Mouse (Mus musculus) ovary, postnatal 14 days (tissue): ENCODE results near the gene Trp73.
A peak's percentile ranks its signal among the peaks of the same experiment; 100 is the strongest.

ENCODE experiments used
- DNase-seq: peaks from one replicate; pipeline ENCODE4 v3.0.0; 2022; ENCODE audit warnings: low spot score

Gene Trp73

DNA sequence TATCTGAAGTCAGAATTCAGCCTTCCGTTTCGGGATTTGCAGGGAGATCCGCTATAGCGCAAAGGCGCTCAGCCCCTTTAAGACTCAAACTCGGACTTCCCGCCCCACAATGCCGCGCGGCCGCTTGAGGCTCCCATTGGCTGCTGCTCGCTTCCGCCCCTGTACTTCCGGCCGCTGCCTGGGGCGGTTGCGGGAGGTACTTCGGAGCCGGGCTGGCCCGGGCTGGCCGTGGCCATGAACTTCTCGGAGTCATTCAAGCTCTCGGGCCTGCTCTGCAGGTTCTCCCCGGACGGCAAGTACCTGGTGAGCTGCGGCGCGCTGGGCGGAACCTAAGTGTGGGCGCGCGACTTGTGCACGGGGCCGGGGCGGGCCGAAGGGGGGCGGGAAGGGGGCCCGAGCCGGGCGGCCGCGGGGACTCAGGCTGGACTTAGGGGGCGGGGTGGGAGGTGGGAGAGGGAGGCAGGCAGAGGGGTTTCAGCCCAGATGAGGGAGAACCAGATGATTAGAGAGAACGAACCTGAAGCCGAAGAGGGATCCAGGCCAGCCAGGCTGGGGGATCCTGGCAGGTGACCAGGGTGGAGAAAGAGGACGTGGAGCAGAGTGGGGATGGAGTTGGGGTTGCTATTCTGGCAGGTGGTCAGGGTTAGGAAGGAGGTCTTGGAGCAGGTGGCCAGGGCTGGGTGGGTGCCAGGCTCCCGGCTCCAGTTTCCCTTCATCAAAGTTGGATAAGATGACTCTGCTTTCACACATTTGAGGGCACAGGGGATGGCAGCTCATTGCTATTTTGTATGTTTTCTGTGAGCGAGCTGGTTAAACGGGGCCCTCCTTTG, 2.4 kb upstream of the Trp73 start, which contains the start of gene Wrap73:
TSS of gene Wrap73 (plus strand) at position 162 of the 830 bp plus-strand sequence.
- DNase-seq = peak; percentile 78

GRCm38 (mm10) chr4:154141009-154141867, 1.2 kb upstream of the Trp73 start:
- no peak for DNase-seq

DNA sequence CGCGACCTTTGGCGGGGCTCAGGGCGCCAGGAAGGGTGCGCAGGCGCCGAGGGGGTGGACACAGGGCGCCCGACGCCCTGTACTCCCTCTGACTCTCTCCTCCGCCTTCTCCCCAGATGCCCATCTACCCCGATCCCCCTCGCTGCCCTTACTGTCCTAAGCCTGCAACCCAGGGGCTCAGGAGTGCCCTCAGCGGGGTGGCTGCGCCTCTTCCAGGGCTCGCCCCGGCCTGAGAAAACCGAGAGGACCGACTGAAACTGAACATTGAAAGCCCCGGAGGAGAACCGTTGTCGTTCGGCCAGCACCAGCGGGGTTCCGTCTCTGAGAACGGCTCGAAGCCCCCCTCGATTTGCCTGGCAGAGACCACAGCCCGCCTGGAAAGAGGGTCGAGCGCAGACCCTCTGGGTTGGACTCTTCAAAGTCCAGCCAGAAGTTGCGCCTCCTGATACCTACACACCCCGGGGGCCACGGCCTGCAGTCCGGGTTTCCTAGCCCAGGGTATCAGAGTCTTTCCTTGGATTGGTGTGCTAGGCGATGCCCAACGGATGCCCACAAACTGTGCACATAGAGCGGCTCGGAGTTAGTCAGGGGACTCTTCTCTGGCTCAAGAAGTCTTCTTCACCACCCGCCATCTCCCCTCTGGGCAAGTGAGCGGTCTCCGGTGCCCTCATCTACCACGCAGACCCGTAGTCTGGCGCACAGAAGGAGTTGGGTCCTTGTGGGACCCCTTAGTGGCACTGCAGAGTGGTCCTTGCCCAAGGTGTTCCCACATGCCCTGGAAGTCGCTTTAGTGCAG, 403 bp upstream of the Trp73 start:
- DNase-seq = no peak

- no peak for DNase-seq
Observed at GRCm38 (mm10) chr4:154139671-154140181, 282 bp downstream of the Trp73 start.

- DNase-seq = no peak
Observed at GRCm38 (mm10) chr4:154137139-154137538, 2.9 kb downstream of the Trp73 start.

GRCm38 (mm10) chr4:154134803-154135202, 5.2 kb downstream of the Trp73 start:
- DNase-seq = no peak

- no peak for DNase-seq
Observed at GRCm38 (mm10) chr4:154131894-154132293, 8.1 kb downstream of the Trp73 start.

GRCm38 (mm10) chr4:154129950-154130349, 10.1 kb downstream of the Trp73 start:
- no peak for DNase-seq

GRCm38 (mm10) chr4:154127273-154127672, 12.7 kb downstream of the Trp73 start:
- DNase-seq = no peak

DNA sequence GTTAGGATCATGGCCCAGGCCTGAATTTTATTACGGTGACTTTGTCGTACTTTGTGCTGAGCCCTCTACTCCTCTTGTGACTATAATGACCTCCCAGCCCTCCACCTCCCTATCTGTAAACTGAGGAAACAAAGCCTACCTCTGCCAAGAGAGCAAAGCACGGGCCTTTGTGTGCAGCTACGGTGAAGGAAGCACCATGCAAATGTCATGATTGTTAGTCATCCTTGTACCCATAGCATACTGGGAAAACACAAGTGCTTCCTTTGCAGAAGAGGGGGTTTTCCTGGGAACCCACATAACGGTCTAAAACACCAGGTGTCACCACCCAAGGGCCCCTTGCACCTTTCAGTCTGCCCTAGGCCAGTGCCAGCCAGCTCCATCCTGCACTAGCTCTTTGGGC, 14.8 kb downstream of the Trp73 start:
- DNase-seq = no peak

- no peak for DNase-seq
Observed at GRCm38 (mm10) chr4:154123553-154123952, 16.5 kb downstream of the Trp73 start.

GRCm38 (mm10) chr4:154122374-154122773, 17.6 kb downstream of the Trp73 start:
- DNase-seq = no peak

DNA sequence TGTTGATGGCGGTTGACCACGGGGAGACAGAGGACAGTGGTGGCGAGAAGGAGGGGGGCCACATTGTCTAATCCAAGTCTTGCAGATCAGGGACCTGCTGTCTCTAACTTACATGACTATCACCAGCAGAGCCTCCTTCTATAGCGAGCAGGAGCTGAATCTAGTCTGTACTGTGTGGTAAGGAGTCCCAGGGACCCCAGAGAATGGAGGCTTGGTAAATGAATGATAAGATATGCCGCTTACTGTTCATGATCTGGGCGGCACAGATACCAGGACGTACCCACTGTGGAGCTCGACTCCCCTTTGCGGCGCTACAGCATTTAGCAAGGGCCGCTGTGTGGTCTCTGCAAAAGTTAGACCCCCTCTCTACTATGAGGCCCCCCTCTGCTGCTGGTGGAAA, 18.2 kb downstream of the Trp73 start:
- no peak for DNase-seq

GRCm38 (mm10) chr4:154119208-154119607, 20.8 kb downstream of the Trp73 start:
- no peak for DNase-seq

DNA sequence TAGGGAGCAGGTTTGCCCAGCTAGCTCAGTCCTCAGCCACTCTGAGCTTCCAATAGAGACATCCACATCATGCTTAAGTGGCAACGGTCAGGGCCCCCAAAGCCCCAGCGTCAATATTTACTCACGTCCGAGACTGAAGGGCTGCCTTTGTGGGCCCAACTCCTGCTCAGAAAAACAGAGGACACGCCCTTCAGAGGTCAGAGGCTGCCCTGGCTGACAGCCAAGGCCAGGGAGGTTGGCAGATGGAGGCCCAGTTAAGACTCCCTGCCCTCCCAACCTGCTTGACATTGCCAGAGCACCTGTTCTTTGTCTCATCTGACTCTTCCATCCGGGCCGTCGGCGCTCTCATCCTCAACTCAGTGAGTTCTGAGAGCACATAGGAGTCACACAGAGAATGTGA, 21.2 kb downstream of the Trp73 start:
- DNase-seq = no peak

GRCm38 (mm10) chr4:154116421-154116820, 23.6 kb downstream of the Trp73 start:
- no peak for DNase-seq

DNA sequence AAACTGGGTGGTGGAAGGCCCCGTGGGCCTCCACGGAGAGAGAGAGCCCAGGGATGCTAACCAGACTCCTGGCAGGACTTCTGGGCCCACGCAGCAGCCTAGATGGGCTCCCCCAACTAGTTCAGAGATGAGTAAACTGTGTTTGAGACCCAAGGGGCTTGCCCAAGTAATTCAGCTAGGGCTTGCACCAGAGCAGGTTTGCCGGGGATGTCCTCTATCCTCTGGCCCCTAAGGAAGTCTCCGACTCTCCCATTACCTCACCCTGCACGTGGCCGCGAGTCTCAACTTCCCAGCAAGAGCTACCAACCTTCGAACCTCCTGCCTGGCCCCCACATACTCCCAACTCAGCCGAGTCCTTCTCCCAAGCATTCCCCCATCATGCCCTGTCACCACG, 30.2 kb downstream of the Trp73 start:
- DNase-seq = no peak

DNA sequence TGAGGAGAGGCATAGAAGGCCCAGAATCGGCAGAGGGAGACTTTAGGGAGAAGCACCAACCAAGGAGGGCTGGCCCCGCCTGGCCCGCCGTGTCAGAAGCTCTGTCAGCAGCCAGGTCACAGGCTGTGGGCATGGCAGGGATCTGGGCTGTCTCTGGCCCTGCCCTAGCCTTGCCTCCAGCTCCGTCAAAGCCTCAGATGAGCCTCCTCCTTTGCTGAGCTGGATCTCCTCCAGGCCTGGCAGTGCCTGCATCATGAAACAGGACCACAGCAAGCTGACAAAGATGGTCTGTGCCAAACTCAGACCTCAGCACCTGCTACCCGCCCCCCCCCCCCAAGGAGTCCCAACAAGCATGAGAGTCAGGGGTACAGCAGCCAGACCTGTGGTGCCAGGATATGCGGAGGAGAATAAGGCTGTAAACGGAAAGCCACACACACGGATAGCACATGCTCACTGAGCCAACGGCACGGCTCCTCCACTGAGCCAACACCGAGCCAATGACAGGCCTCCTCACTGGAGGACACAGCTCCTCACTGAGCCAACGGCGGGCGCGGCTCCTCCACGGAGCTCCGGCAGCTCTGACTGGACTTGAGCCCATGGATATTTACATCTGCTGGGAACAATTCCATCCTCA, 30.7 kb downstream of the Trp73 start:
- DNase-seq = no peak

DNA sequence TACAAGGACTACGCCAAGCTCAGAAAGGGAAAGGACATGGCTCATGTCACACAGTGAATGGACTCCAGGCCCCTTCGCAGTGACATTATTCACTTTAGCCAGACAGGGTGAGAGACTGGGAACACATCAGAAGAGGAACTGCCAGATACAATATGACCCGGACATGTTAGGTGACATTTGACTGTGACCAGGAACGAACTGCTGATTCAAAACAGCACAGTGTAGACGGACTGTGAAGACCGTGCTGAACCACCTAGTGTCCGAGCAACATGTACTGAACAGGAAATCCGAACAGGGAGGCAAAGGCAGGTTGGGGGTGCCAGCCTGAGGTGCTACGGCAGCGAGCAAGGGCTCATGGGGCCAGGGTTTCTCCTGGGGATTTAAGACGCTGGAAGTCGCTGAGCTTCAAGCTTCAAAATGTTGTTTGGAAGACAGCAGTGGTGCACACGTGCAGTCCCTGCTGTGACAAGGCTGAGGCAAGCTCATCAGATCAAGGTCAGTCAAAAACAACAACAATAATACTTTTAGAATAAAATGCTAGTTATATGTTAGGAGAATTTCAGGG, 33.4 kb downstream of the Trp73 start:
- DNase-seq = no peak

DNA sequence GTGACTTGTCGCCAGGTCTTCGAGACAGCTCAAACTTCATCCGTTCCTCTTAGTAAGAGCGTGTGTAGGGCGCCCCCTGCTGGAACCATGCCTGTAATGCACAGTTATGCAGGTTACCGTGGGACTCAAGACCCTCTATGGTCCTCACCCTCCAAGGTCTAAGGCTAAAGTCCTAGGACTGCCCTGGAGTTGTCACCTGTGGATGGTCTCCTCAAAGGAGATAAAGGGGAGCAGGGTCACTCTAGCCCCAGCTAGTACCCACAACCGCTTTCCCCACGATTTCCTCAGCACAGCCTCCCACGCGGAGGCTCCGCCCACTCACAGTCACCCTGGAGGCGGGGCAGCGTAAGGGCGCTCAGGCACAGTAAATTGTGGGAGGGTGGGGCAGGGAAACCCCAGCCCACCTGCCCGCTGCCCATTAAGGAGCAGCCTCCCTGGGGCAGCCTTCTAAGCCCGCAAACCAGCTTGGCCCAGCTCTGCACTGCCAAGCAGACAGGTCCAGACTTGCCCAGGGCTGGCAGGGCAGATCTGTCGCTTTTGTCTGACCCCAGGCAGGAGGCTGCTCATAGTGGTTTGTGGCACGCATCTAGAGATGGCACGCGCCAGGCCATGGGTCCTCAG, 34.5 kb downstream of the Trp73 start:
- peak; percentile 47 for DNase-seq

DNA sequence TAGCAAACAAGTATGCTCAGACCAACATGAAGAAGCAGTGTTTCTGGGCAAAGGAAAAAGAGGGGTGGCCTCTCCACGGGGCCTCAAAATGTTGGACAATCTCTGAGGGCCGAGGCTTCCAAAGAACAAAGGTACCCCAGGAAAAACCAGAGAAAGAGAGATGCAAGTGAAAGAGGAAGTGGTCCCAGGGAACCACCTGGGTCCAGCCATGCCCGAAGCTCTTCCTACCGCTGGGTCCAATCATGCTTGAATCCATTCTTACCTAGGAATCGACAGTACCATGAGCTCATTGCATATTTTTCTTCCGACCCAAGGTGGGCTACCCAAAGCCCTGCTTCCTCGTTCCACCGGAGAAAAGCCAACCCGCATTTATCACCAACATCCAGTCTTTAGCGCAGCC, 36.1 kb downstream of the Trp73 start:
- DNase-seq = no peak
